Mouse (Mus musculus) ZHBTc4 (cell line): ENCODE data around the gene Pogk.

Experiments used
- DNase-seq: peaks from one replicate; pipeline ENCODE4 v3.0.0-alpha.2; 2011; ENCODE audit warnings: low read depth, low spot score

Gene Pogk

GRCm38 (mm10) chr1:166409701-166410220 is at the start of gene Pogk:
TSS of gene Pogk (minus strand) at chr1:166409863.
- peak; percentile 77 for DNase-seq

DNA sequence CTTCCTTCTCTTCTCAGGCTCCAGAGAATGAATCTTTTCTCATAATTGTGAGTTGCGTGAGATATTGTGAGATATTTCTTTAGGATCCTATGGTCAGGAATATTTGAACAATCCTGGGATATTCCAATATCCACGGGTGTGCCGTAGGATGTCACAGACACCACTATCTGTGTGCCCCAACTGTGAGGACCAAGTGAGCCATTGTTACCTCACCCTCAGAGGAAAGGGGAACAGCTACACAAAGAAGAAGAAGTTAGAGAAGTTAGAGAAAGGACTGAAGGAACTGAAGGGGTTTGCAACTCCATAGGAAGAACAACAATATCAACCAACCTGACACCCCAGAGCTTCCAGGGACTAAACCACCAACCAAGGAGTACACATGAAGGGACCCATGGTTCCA is 32.3 kb upstream of the Pogk start:
- DNase-seq = no peak

DNA sequence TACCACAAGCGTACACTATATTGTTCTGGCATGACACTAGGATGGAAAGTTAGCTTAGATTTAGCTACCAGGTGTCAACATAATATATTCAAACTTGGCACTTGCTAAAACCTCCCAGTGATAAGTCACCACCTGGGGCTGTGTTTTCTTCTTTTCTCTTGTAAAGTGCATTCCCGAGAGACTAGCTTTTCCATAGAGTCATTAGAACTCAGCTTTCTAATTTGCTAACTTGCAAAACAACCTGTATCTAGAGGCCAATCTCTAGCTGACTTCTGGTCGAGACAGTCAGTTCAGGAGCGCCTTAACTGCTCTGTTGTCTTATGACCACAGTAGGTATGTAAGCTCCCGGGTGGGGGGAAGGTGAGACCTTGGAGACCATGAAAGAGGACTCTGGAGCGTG is 29.8 kb upstream of the Pogk start:
- no peak for DNase-seq

DNA sequence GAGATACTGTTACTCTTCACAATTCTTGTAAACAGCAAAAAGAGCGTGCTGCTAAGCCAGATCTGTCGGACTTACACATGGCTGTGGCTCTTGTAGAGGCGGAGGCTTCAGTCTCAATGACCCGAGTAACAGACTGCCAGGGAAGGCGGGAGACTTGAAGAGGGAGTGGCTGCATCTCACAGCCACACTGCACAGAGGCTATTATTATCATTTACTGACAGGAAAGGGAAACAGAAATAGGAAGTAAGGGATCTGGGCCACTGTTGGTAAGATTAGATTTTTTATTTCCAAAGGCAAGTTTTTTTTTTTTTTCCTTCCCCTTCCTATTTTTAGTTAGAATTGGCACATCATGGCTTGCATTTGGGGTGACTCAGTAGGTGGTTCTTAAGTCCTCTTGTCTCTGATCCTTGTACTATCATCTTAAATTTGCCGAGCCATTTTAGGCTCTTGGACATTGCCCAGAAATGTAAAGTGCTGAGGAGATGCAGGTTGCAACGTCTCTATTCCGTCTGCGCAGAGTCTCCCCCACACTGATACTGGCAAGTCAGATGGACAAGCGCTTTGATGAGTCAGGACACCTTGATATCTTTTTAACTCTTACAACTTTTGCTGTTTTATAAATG is 20.3 kb upstream of the Pogk start:
- no peak for DNase-seq

DNA sequence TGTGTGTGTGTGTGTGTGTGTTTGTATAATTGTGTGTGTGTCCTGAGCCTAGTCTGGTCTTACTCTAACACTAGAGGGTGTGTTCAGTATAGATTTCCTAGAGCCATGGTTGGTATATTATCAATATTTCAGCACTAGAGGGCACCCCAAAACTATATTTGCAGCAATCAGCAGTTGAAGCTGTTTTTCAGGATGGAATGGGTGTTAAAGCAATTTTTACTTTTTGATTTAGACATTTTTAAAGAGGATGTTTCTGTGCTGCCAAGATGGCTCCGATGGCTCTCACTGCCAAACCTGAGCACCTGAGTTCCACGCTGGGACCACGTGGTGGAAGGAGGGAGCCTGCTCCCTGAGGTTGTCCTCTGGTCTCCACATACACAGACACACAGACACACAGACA is 19.4 kb upstream of the Pogk start:
- DNase-seq = no peak

GRCm38 (mm10) chr1:166412266-166412665 is 2.6 kb upstream of the Pogk start:
- peak; percentile 8 for DNase-seq

GRCm38 (mm10) chr1:166411541-166411940 is 1.9 kb upstream of the Pogk start:
- DNase-seq = no peak

DNA sequence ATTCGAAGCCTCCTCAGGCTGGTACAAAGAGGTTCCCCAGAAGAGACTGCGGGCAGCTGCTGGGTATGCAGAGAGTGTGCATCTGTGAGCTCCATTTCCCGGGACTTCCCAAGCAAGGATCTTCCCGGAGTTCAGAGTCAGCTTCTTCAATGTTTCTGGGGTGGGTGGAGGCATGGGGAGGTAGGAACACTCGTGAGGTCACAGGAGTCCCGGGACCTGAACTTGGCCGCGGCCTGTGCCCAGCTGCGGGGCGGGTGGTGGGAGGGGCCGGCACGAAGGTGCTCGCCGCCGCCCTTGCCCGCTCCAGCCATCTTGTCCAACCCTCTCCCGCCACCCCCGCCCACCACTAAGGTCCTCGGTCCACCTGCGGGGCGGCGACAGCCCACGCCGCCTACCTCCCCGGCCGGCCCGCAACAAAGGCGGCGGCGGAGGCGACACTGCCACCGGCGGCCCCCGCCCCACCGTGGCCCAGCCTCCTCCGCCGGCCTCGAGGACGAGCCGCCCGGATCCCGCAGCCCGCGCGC is 424 bp downstream of the Pogk start:
- peak; percentile 37 for DNase-seq

- DNase-seq = no peak
Measured at GRCm38 (mm10) chr1:166403846-166404245, 5.8 kb downstream of the Pogk start.

GRCm38 (mm10) chr1:166402003-166402402 is 7.7 kb downstream of the Pogk start:
- DNase-seq = no peak

- no peak for DNase-seq
Measured at GRCm38 (mm10) chr1:166401455-166401854, 8.2 kb downstream of the Pogk start.

- no peak for DNase-seq
Measured at GRCm38 (mm10) chr1:166396381-166396780, 13.3 kb downstream of the Pogk start.

- DNase-seq = no peak
Measured at GRCm38 (mm10) chr1:166395661-166396060, 14.0 kb downstream of the Pogk start.

GRCm38 (mm10) chr1:166394770-166395169 is 14.9 kb downstream of the Pogk start:
- DNase-seq = no peak

GRCm38 (mm10) chr1:166391671-166392070 is 18.0 kb downstream of the Pogk start:
- no peak for DNase-seq

DNA sequence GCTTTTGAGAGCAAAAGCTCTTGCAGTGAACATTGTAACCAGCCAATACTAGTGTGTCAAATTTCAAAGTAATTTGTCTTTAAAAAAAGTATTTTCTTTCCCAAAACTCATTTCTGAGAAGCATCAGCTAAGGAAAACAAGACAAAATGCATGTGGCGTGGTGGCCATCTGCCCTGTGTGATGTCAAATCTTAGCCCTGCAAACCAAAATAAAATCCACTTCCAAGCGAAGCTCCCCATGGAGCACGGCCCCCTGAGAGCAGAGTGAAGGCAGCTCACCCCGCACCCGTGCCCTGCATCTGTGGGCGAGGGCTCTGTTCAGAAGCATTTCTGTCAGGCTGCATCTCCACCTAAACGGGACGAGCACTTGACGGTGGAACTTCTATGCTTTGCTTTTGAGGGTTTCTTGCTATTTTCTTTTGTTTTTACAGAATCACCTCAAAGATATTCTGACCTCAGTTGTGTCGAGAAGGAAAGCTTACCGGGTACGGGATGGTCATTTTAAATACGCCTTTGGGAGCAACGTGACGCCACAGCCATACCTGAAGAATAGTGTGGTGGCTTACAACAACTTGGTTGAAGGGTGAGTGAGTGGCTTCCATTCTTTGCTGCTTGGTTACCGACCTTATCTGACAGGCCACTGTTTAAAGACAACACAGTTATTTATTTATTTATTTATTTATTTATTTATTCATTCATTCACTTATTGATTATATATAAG is 20.1 kb downstream of the Pogk start:
- DNase-seq = no peak

- DNase-seq = no peak
Measured at GRCm38 (mm10) chr1:166388511-166388910, 21.2 kb downstream of the Pogk start.

DNA sequence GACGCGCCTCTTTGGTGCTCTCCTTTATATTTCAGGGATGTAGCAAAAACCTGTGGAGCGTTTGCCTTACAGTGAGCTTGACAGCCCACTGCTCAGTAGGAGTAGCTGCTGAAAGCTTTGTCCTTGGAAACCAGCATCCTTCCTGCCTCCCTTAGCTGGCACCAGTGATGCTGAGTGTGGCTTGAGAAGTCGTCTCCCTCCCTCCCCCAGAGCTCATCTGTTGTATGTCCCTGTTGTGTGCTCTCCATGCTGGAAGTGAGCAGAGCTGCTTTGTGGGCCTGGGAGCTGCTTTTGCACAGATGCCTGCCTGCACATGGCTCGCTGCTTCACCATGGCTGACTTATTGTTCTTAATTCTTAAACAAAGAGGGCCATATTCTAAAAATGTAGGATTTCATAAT is 24.2 kb downstream of the Pogk start:
- no peak for DNase-seq

DNA sequence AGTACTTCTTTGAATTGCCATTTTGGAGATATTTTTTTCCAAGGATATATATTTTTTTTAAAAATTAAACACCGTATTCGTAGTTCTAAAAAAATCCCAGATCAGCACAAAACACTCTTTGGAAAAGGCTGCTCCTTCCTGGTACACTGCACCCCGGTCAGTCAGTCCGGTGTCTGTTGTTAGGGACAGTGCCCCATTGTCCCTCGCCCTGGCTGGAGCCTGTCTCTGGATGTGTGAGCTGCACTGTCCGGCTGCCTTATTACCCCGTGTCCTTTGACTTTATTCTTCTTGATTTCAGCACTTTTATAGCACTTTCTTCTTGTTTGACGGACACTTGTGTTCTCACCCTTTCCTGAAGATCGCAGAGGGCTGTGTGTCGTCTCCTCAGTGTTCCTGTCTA is 25.0 kb downstream of the Pogk start:
- DNase-seq = no peak

GRCm38 (mm10) chr1:166382626-166383025 is 27.0 kb downstream of the Pogk start:
- DNase-seq = no peak

GRCm38 (mm10) chr1:166381821-166382220 is 27.8 kb downstream of the Pogk start:
- DNase-seq = no peak

- DNase-seq = no peak
Measured at GRCm38 (mm10) chr1:166381336-166381735, 28.3 kb downstream of the Pogk start.

DNA sequence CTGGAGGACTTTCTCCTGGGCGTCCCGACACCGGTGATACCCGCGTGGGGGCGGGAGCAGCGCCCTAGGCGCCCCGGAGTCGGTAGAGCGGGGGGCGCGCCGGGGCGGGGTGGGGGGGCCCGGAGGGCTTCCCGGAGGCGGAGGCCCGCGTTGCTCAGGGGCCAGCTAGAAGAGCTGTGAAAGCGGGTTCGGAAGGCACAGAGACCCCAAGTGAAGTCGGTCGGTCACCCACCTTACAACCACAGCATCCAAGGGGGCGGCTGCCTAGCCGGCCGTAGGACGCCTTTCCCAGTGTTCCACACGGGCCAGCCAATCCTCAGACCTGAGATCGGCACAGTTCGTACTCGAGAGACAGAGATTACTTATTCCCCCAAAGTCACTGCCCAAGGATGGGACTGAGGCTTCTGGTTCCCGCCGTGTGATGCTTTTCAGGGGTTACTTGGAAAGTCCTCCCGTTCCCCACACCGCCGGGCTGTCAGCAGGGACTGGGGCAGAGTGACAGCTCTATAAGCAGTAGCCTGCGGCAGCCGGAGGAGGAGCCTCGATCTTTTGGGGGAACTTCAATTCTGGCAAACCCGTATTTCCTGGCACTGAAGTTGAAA is 29.9 kb downstream of the Pogk start:
- DNase-seq = peak; percentile 47
